Mouse (Mus musculus): ENCODE results near the gene Robo4. TPM values are rescaled to one million over a fixed set of nuclear protein-coding genes. Genes with fewer than 3 reads are reported as not detected.

Gene Robo4
- polyA plus RNA-seq, 1 experiment from 2014 or later, result 5.5 TPM

- Histone ChIP-seq H3K27me3 (replicated peaks; ENCODE audit: control insufficient read depth, insufficient read depth, low read length) (no peaks in the 10 kb centered on the region), H3K27ac (ENCODE audit: low read depth, low read length) (no peak overlapping the region), H3K9me3 (ENCODE audit: control insufficient read depth, low read length) (no peaks in the 10 kb centered on the region), H3K36me3 (ENCODE audit: control insufficient read depth, insufficient read depth, low read length) (no peaks in the 10 kb centered on the region), H3K4me1 (ENCODE audit: control insufficient read depth, insufficient read depth, low read depth, low read length) (no peaks in the 10 kb centered on the region), H3K9ac (ENCODE audit: low read depth, low read length) (no peak overlapping the region), H3K4me2 (ENCODE audit: low read length) (no peak overlapping the region), H3K4me3 (ENCODE audit: low read length) (no peak overlapping the region)
- WGBS, result 54% methylated on average over 2 of the region's 2 CpGs
- no peak for ATAC-seq
Measured at GRCm38 (mm10) chr9:37392071-37392470, 9.6 kb upstream of the Robo4 start.

GRCm38 (mm10) chr9:37393482-37394131, 8.1 kb upstream of the Robo4 start:
- Histone ChIP-seq H3K27me3 (replicated peaks; ENCODE audit: control insufficient read depth, insufficient read depth, low read length) (no peaks in the 10 kb centered on the region), H3K9ac (ENCODE audit: low read depth, low read length) (no peak overlapping the region), H3K4me1 (ENCODE audit: control insufficient read depth, insufficient read depth, low read depth, low read length) (no peaks in the 10 kb centered on the region), H3K4me3 (ENCODE audit: low read length) (no peak overlapping the region), H3K9me3 (ENCODE audit: control insufficient read depth, low read length) (no peaks in the 10 kb centered on the region), H3K4me2 (ENCODE audit: low read length) (no peak overlapping the region), H3K27ac (ENCODE audit: low read depth, low read length) (no peak overlapping the region), H3K36me3 (ENCODE audit: control insufficient read depth, insufficient read depth, low read length) (no peaks in the 10 kb centered on the region)
- no peak for ATAC-seq
- WGBS, result 81% methylated on average over 8 of the region's 8 CpGs

- Histone ChIP-seq H3K27ac (ENCODE audit: low read depth, low read length) (no peak overlapping the region), H3K4me1 (ENCODE audit: control insufficient read depth, insufficient read depth, low read depth, low read length) (no peaks in the 10 kb centered on the region), H3K36me3 (ENCODE audit: control insufficient read depth, insufficient read depth, low read length) (no peaks in the 10 kb centered on the region), H3K9ac (ENCODE audit: low read depth, low read length) (no peak overlapping the region), H3K27me3 (replicated peaks; ENCODE audit: control insufficient read depth, insufficient read depth, low read length) (no peaks in the 10 kb centered on the region), H3K9me3 (ENCODE audit: control insufficient read depth, low read length) (no peaks in the 10 kb centered on the region), H3K4me2 (ENCODE audit: low read length) (no peak overlapping the region), H3K4me3 (ENCODE audit: low read length) (no peak overlapping the region)
- no peak for ATAC-seq
- 47% methylated on average over 2 of the region's 2 CpGs for WGBS
Measured at GRCm38 (mm10) chr9:37400585-37400984, 1.1 kb upstream of the Robo4 start.

- H3K27ac ChIP-seq (ENCODE audit: low read depth, low read length), result no peak overlapping the region
- 90% methylated on average over 7 of the region's 7 CpGs for WGBS
- H3K36me3 ChIP-seq (ENCODE audit: control insufficient read depth, insufficient read depth, low read length), result no peaks in the 10 kb centered on the region
- H3K4me2 ChIP-seq (ENCODE audit: low read length), result no peak overlapping the region
- no peak overlapping the region for H3K9ac ChIP-seq (ENCODE audit: low read depth, low read length)
- H3K4me1 ChIP-seq (ENCODE audit: control insufficient read depth, insufficient read depth, low read depth, low read length), result no peaks in the 10 kb centered on the region
- H3K27me3 ChIP-seq (replicated peaks; ENCODE audit: control insufficient read depth, insufficient read depth, low read length), result no peaks in the 10 kb centered on the region
- peak overlapping the region; percentile 7; the same call in 1 of the 2 replicates for H3K4me3 ChIP-seq (ENCODE audit: low read length)
- ATAC-seq, result no peak
- no peaks in the 10 kb centered on the region for H3K9me3 ChIP-seq (ENCODE audit: control insufficient read depth, low read length)
Measured at GRCm38 (mm10) chr9:37402501-37402900, 804 bp downstream of the Robo4 start.

- 85% methylated on average over 7 of the region's 7 CpGs for WGBS
- H3K9me3 ChIP-seq (ENCODE audit: control insufficient read depth, low read length), result no peaks in the 10 kb centered on the region
- H3K27ac ChIP-seq (ENCODE audit: low read depth, low read length), result no peak overlapping the region
- H3K27me3 ChIP-seq (replicated peaks; ENCODE audit: control insufficient read depth, insufficient read depth, low read length), result no peaks in the 10 kb centered on the region
- H3K4me3 ChIP-seq (ENCODE audit: low read length), result no peak overlapping the region; the same call in 1 of the 2 replicates
- H3K4me2 ChIP-seq (ENCODE audit: low read length), result no peak overlapping the region
- no peak overlapping the region for H3K9ac ChIP-seq (ENCODE audit: low read depth, low read length)
- no peaks in the 10 kb centered on the region for H3K36me3 ChIP-seq (ENCODE audit: control insufficient read depth, insufficient read depth, low read length)
- peaks cover 3% of the 10 kb centered on the region; the same call in 1 of the 2 replicates for H3K4me1 ChIP-seq (ENCODE audit: control insufficient read depth, insufficient read depth, low read depth, low read length)
- ATAC-seq, result no peak
Measured at GRCm38 (mm10) chr9:37403011-37403410, 1.3 kb downstream of the Robo4 start.

GRCm38 (mm10) chr9:37406372-37406771, 4.7 kb downstream of the Robo4 start:
- no peak overlapping the region for H3K27ac ChIP-seq (ENCODE audit: low read depth, low read length)
- H3K9me3 ChIP-seq (ENCODE audit: control insufficient read depth, low read length), result no peaks in the 10 kb centered on the region
- peak; percentile 65 for ATAC-seq
- no peak overlapping the region for H3K4me3 ChIP-seq (ENCODE audit: low read length)
- 0% methylated on average over 1 of the region's 1 CpGs for WGBS
- no peak overlapping the region for H3K4me2 ChIP-seq (ENCODE audit: low read length)
- H3K4me1 ChIP-seq (ENCODE audit: control insufficient read depth, insufficient read depth, low read depth, low read length), result peaks cover 3% of the 10 kb centered on the region; the same call in 1 of the 2 replicates
- no peak overlapping the region for H3K9ac ChIP-seq (ENCODE audit: low read depth, low read length)
- H3K27me3 ChIP-seq (replicated peaks; ENCODE audit: control insufficient read depth, insufficient read depth, low read length), result no peaks in the 10 kb centered on the region
- H3K36me3 ChIP-seq (ENCODE audit: control insufficient read depth, insufficient read depth, low read length), result no peaks in the 10 kb centered on the region

GRCm38 (mm10) chr9:37407850-37408502, 6.3 kb downstream of the Robo4 start:
- ATAC-seq, result peak; percentile 79
- Histone ChIP-seq H3K27ac (ENCODE audit: low read depth, low read length) (no peak overlapping the region), H3K4me2 (ENCODE audit: low read length) (peak overlapping the region; percentile 11), H3K9me3 (ENCODE audit: control insufficient read depth, low read length) (no peaks in the 10 kb centered on the region), H3K27me3 (replicated peaks; ENCODE audit: control insufficient read depth, insufficient read depth, low read length) (no peaks in the 10 kb centered on the region), H3K4me1 (ENCODE audit: control insufficient read depth, insufficient read depth, low read depth, low read length) (peaks cover 3% of the 10 kb centered on the region; the same call in 1 of the 2 replicates), H3K9ac (ENCODE audit: low read depth, low read length) (peak overlapping the region; percentile 17; the same call in 1 of the 2 replicates), H3K36me3 (ENCODE audit: control insufficient read depth, insufficient read depth, low read length) (no peaks in the 10 kb centered on the region), H3K4me3 (ENCODE audit: low read length) (peak overlapping the region; percentile 1; the same call in 1 of the 2 replicates)
- WGBS, result 11% methylated on average over 19 of the region's 19 CpGs

- H3K4me3 ChIP-seq (ENCODE audit: low read length), result no peak overlapping the region
- H3K27me3 ChIP-seq (replicated peaks; ENCODE audit: control insufficient read depth, insufficient read depth, low read length), result no peaks in the 10 kb centered on the region
- no peak overlapping the region for H3K4me2 ChIP-seq (ENCODE audit: low read length)
- no peaks in the 10 kb centered on the region for H3K9me3 ChIP-seq (ENCODE audit: control insufficient read depth, low read length)
- 76% methylated on average over 8 of the region's 8 CpGs for WGBS
- no peaks in the 10 kb centered on the region for H3K36me3 ChIP-seq (ENCODE audit: control insufficient read depth, insufficient read depth, low read length)
- peaks cover 3% of the 10 kb centered on the region; the same call in 1 of the 2 replicates for H3K4me1 ChIP-seq (ENCODE audit: control insufficient read depth, insufficient read depth, low read depth, low read length)
- H3K27ac ChIP-seq (ENCODE audit: low read depth, low read length), result no peak overlapping the region
- H3K9ac ChIP-seq (ENCODE audit: low read depth, low read length), result no peak overlapping the region
- ATAC-seq, result no peak
Measured at GRCm38 (mm10) chr9:37409698-37410445, 8.2 kb downstream of the Robo4 start.

GRCm38 (mm10) chr9:37412989-37413388, 11.3 kb downstream of the Robo4 start:
- no peaks in the 10 kb centered on the region for H3K4me1 ChIP-seq (ENCODE audit: control insufficient read depth, insufficient read depth, low read depth, low read length)
- no peak overlapping the region for H3K4me3 ChIP-seq (ENCODE audit: low read length)
- H3K27ac ChIP-seq (ENCODE audit: low read depth, low read length), result no peak overlapping the region
- 61% methylated on average over 3 of the region's 3 CpGs for WGBS
- H3K4me2 ChIP-seq (ENCODE audit: low read length), result no peak overlapping the region
- H3K36me3 ChIP-seq (ENCODE audit: control insufficient read depth, insufficient read depth, low read length), result no peaks in the 10 kb centered on the region
- no peaks in the 10 kb centered on the region for H3K27me3 ChIP-seq (replicated peaks; ENCODE audit: control insufficient read depth, insufficient read depth, low read length)
- H3K9ac ChIP-seq (ENCODE audit: low read depth, low read length), result no peak overlapping the region
- no peak for ATAC-seq
- H3K9me3 ChIP-seq (ENCODE audit: control insufficient read depth, low read length), result no peaks in the 10 kb centered on the region

Measured in hindbrain, embryonic 16.5 days (tissue).